Mouse (Mus musculus): Measurements from ENCODE around the gene Adamts2.

The Adamts2 gene

DNA sequence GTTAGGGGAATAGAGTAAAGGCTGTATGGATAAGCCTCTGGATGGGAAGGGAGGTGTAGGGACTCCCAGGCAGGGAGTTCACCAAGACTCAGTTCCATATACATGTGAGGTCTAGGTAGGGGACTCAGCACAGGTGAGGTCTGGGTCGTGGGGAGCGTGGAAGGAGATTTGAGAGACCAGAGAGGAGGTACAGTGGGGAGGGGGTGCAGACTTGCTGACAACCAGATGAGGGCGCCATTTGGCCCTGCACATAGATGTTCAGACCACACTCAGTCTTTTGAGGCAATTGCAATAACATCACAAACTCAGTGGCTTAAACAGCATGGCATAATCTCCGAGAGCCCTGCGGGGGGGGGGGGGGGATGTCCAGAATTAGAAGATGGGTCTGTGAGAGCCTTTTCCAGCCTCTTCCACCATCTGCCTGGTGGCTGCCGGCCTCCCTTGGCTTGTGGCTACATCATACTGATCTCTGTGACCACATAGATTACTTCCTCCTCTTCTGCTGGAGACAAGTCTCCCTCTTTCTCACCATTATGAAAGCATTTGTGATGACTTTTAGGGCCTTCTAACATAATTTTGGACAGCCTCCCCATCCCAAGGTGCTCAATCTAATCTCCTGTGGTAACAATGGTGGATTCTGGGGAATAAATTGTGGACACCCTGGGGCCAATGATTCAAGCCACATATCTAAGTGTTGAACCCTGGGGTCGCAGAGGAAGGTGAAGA is 71.8 kb downstream of the Adamts2 start:
- DNase-seq: no peak

DNA sequence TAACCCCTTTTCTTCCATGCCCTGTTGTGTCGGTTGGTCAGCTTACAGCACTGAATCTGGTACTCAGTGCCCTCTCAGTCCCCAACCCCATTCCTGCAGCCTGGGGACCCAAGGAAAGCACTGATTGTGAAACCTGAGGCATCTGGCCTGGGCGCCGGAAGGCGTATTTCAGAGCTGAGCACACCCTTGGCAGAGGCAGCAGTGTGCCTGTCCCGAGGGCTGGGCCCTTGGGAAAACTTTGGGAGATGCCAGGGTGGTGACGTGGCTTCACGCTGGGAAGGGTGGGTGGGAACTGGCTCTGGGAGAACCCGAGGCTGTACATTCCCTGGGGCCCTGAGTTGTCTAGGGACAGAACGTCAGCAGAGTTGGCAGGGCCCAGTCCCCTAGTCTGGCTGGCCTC is 72.5 kb downstream of the Adamts2 start:
- no peak for DNase-seq

DNA sequence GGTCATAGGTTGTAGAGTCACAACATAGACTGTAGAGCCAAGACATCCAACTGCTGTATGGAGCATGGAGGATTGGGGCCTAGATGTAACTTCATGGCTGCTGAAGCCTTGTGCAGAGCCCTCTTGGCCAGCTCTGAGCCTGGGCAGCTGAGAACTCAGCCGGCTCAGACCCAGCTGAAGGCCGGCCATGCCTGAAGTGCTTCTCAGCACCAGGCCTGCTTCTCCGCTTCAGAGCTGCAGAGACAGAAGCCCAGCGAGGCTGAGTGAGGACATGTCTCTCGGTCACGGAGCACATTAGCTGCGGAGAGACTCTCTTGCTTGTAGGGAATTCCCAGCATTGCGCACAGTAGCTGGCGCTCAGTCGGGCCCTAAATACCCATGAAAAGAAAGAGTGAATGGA is 76.8 kb downstream of the Adamts2 start:
- DNase-seq: no peak

DNA sequence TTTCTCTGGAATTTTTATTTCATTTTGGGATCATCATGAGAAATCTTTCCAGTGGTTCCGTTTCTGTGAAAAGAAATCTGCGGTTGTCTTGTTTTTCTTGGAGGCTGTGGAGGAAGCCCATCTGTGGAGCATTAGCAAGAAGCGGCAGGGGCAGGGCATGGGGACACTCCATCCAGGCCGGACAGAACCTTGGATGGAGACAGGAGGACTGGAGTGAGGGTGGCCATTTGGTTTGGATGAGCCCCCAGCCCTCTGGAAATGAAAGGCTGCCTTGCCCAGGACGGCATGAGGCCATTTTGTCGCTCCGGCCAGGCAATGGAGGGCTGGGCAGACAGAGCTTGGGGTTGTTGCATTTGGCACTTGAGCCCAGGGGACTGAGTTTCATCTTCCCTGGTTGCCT is 80.1 kb downstream of the Adamts2 start:
- DNase-seq: no peak

GRCm38 (mm10) chr11:50683821-50684220 is 81.9 kb downstream of the Adamts2 start:
- DNase-seq: no peak

GRCm38 (mm10) chr11:50688584-50688983 is 86.7 kb downstream of the Adamts2 start:
- no peak for DNase-seq

DNA sequence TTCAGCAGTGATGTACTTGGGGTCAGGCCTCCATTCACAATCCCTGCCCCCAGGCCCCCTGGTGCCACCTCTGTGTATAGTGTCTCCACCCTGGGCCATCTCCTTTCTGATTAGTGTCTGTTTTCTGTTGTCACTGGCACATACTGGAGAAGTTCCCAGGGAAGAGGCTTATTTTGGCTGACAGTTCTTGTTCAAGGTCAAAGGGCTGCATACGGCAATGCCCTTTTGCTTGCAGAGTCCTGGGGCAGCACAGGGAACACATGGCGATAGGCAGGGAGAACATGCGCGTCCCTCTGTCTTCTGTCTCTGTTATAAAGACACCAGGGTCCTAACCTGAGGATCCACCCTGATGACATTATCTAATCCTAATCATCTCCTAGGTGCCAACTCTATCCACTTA is 87.8 kb downstream of the Adamts2 start:
- no peak for DNase-seq

DNA sequence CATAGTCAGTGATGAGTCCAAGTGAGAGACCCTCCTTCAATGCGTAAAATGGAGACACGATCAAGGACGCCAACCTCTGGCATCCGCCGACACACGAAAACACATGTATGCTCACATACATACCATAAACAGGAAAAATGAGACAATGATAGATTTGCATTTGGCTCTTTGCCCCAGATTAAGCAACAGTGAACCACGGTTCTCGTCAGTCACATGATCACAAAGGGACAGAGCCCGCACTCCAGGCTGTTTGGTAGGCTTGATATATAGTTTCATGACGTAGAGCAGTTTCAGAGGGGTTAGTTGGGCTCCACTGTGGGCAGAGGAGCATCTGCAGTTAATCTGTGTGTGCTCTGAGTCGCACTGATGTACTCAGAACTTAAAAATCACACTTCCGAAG is 98.1 kb downstream of the Adamts2 start:
- no peak for DNase-seq

DNA sequence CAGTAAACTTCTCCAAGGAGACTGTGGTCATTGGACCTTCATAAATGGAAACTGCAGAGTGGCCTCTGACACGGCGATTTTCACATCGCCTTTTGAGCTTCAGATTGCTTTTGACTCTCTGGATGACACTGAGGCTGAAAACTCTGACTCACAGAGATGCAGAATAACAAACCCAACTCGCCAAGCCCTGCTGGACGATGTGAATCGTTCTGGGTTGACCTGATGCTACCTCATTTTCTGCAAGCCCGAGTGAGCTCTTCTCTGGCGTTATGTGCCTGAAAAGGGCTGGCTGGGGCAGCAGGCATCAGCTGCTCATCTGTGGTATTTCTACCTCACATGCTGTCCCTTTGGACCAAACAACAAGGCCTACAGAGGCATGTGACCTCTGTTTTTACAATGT is 98.6 kb downstream of the Adamts2 start:
- DNase-seq: no peak

DNA sequence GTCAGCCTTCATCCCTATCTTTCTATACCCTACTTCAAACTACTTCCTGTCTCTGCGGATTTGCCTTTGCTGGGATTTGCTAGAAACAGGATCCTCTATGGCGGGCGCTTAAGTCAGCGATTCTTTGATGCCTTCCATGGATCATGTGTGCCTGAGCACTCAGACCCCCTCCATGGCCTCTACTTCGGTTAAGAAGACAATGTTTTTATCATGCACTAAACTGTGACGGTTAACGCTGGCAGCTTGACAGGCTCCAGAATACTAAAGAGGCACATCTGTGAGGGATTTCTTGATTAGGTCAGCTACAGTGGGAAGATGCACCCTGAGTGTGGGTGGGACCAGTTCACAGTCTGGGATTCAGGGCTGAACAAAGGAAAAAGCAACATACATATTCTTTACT is 101.5 kb downstream of the Adamts2 start:
- no peak for DNase-seq

DNA sequence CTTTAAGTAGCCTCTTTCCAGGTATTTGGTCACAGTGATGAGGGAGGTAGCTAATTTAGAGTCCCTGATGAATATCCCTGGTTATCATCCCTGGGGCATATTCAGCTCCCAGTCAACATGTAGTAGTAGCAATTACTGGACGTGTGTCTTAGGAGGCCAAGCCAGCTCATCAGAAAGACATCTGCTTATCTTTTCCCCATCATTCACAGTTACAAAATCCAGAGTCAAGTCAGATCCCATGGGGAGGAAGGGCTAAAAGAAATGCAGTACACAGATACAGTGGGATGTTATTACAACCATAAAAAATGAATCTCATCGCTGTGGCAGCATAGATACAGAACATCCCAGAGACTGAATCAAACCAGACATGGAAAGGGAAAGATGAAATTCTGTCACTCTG is 102.6 kb downstream of the Adamts2 start:
- no peak for DNase-seq

DNA sequence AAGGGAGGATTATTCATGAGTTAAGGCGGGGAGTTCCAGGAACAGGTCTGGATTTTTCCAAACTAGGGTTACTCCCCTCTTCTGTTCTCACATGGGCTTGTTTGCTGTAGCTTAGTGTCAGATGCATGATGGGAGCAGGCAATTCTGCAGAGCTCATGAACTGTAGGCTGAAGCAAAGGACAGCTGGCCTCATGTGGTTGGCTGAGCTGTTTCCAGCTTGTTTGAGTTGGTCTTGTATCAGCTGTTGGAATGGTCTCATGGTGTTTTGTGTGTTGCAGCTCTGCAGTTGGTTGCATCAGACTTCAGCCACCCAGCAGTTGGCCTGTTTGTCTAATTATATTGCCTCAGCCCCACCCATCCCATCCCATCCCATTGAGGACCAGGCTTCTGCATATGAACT is 105.4 kb downstream of the Adamts2 start:
- DNase-seq: no peak

GRCm38 (mm10) chr11:50713610-50714202 is 111.8 kb downstream of the Adamts2 start:
- peak; percentile 33 for DNase-seq

DNA sequence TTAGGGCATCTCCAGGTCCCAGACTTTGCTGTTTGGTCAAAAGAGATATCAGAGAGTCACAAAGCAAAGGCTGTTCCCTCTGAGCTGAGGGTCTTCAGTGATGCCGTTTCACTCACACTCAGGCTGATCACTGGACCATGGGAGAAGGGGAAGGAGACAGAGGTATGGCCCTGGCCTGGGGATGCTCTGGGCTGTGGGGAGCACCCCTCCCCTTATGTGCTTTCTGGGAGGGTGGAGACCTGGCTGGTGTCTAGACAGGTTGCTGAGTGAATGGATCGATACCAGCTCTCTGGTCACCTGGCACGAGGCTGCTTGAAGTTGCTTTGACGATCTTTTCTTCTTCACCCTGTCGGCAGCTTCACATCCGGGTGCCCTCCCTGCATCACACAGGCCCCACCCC is 113.2 kb downstream of the Adamts2 start:
- DNase-seq: no peak

DNA sequence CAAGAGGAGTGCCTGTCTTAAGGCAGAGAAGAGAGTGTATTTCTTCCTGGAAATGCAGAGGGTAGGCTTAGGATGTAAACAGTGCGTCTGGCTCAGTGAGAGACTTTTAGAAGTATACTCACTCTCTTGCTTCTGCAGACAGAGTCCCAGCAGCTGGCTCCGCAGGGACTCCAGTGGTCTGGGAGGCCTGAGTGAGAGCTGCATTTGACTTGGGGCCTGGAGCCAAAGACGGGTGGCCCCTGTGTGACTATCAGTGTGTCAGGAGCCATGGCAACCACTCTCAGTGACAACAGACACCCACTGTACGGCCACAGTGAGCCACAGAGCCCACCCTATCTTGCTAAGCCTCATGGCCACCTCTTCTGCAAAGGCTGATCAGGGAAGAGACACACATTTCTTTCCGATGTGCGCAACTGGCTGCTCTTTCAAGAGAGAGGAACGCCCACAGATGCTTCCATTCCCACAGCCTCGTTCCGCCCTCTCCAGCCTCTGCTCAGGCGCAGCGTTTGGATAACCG is 115.6 kb downstream of the Adamts2 start:
- no peak for DNase-seq

DNA sequence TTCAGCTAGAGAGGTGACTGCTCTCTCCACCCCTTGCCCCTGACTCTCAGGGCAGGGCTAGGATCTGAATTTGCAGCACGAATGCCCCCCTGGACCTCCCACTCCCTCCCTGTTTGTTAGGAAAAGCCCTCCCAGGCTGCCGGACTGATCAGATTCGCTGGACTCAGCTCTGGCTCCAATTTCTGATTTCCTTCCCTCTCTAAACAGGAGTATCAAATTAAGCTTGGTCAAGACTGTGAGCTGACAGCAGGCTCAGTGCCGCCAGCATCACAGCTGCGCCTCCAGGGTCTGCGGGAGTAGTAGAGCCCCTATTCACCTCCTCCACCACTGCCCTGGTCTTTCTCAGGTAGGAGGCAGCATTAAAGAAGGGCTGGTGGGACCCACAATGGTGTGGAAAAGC is 117.0 kb downstream of the Adamts2 start:
- DNase-seq: peak; percentile 45

DNA sequence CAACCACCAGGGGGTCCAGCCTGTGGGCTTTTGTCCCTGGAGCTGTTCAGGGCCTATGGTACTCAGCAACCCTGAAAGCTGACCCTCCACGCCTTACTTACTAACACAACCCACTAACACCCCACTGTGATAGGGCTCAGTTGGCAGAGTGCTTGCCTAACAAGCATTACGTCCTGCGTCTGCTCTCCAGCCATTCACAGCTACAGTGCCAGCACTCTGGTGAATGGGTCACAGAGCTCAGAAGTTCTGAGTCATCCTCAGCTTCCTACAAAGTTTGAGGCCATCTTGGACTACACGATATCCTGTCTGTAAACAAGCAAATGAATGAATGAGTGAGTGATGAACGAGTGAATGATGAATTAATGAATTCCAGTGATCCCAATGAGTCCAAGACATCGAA is 118.5 kb downstream of the Adamts2 start:
- no peak for DNase-seq

- DNase-seq: peak; percentile 17
These were observed 119.1 kb downstream of the Adamts2 start for GRCm38 (mm10) chr11:50720856-50721550.

DNA sequence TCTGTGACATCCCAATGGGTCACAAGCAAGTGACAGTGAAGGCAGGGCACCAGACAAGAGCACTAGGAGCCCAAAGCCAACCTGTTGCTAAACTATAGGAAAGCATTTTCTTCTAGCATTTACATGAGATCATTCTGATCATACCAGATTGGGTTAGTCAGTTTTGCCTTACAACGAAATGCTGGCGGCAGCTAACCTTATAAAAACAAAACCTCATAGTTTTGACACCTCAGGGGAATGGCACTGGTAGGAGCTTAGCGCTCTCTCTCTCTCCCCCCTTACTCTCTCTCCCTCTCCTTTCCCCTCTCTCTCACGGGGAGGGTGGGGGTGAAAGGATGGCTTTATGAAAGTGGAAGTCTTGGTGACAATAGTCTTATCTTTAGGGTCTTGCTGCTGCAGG is 123.7 kb downstream of the Adamts2 start:
- DNase-seq: no peak

- DNase-seq: no peak
These were observed 124.2 kb downstream of the Adamts2 start for GRCm38 (mm10) chr11:50726035-50726434.

DNA sequence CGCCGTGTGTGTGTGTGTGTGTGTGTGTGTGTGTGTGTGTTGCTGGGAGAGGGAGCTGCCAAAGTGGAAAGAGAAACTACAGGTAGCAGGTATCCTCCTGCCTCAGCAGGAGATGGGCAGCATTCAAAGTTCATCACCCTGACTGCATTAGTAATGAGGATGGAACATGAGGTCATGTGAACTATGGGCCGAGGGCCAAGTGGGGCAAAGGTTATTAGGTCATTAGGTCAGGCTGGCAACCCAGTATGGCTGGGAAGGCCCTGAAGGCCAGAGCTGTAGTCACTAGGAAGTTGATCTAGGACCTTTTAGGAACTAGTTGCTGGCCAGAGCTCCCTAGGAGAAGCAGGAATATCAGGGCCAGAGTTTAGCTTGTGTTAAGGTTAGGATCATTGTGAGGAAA is 131.3 kb downstream of the Adamts2 start:
- no peak for DNase-seq

DNA sequence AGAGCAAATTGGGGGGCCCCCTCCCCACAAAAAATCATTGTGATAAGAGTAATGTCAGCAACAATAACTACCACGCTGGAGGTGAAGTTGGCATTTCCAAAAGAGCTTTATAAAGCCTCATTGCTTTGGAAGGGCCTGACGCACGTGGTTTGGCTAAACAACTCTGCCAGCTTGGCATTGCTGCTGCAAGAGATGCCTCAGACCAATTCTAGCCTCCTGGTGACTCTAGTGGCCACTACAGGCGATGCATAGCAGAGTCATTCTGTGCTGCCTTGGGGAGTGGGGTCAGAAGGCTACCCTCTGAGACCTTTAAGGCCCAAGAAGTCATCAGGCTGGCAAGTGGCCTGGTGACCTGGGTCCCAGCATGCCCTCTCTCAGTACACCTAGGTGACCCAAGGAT is 132.2 kb downstream of the Adamts2 start:
- DNase-seq: no peak

DNA sequence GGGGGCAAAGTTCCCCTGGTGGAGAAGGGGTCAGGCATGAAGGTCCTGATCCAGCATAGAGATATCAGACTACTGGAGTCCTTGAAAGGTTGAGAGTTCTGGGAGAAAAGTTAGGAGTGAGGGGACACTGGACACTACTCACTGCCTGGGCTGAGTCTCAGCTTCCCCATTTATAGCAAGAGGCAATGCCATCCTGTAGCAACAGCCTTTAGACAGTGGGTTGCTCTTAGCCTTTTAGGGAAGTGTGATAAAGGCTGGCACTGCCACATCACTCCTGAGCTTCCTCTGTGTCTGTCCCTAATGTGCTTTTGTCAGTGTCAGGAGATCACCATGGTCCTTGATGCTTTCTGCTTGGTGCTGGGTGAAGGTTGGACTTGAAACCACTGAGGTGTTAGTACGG is 134.7 kb downstream of the Adamts2 start:
- no peak for DNase-seq

- no peak for DNase-seq
These were observed 136.6 kb downstream of the Adamts2 start for GRCm38 (mm10) chr11:50738436-50738835.

Measured in embryo, embryonic 11 days (tissue).